Mouse (Mus musculus) left cerebral cortex, adult 18-20 months (tissue): ENCODE results near the gene Nphs1. TPM values are rescaled to one million over a fixed set of nuclear protein-coding genes. Genes with fewer than 3 reads are reported as not detected.
"Not testable (repeated sequence)": the region's sequence is repeated elsewhere in the genome, so short reads cannot be mapped to it uniquely, and the experiment has no call there.

Source experiments
- DNase-seq, 2 experiments: peaks; one replicate each; pipeline ENCODE4 v3.0.0; 2021 to 2022; ENCODE audit warnings: low spot score in 2 of 2, mixed read lengths in 1 of 2
- total RNA-seq, 2 experiments: library from RNA; stranded (reverse); gene quantifications; 2 replicates each; pipeline ENCODE4 v1.2.3; 2021

The Nphs1 gene
- total RNA-seq, 2 experiments from 2014 or later, result 0.44 to 0.52 TPM

DNA sequence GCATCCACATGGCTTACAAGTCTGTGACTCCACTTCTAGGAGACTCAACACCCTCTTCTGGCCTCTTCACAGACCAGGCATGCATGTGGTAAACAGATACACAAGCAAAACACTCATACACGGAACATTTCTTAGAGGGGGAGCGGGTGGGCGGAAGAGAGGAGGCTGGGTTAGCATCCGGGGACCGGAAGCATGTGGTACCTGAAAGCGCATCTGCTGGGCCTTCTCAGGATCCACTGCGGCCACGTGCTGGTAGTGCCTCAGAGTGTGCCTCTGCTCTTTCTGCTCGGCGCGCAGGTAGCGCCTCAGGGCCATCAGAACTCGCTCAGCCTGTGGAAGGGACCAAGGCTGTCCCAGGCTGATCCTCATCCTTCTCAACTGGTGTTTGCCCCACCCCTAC lies 18.4 kb upstream of the Nphs1 start:
- DNase-seq, result no peak

- DNase-seq, result peak; percentile 67 to 73
Observed at GRCm38 (mm10) chr7:30440697-30441096, 17.4 kb upstream of the Nphs1 start.

DNA sequence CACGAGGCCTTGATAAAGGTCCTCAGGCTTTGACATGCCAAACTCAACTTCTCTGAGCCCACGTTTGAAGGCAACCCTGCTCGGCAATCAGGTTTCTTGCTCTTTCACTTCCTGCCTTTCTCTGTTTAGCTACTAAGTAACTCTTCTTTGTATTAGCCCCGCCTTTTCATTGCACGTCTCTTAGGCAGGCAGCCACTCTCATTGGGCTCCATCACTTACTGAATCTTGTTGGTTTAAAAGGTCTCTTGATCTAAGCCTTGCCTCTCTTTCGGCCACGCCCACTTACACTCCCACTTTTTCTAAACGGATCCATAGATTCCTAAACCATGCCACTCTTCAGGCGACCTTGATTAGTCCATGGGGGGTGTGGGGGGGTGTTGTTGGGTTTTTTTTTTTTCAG lies 14.4 kb upstream of the Nphs1 start:
- DNase-seq, result no peak

DNA sequence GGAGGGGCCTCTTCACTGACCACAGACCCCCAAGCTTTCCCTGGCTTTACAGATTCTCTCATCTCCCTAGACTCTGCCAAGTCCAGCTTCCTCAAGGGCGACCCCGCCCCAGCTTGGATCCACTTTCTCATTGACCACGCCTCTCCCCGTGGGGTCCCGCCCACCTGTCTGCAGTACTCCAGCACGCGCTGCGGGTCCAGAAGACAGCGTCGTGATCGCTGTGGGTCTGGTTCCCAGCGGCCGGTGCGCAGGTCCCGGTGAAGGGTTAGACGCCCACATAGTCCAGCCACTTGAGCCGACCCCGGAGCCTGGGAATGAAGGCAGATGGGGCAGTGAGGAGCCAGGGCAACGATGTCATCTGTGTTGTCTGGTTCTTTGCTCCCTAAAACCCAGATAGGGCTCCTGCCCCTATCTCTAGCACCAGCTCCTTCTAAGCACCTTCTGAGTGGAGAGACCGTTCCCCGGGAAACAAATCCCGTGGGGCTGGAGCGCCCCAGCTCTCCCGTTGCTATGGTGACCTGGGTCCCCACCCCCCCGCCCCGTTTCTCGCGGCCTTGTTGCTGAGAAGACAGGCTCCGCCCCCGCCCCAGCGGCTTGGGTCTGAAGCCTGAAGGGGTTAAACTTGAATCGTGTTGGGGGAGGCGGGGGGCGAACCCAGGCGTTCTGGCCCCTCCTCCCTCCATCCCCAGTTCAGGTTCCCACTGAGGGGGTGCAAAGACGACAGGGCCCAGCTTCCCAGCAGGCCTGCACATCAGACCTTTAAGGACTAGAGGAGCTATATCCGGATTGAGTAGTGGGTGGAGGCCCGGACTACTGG lies 13.8 kb upstream of the Nphs1 start:
- DNase-seq, result peak; percentile 58 to 79

GRCm38 (mm10) chr7:30444971-30445751 lies 13.0 kb upstream of the Nphs1 start, which contains the start of gene Aplp1:
Gene Aplp1, minus strand, starts transcription at chr7:30445535.
- DNase-seq, result peak; percentile 84 to 90

- DNase-seq, result no peak
Observed at GRCm38 (mm10) chr7:30450241-30450640, 7.9 kb upstream of the Nphs1 start.

GRCm38 (mm10) chr7:30453327-30453726 lies 4.8 kb upstream of the Nphs1 start:
- no peak for DNase-seq

GRCm38 (mm10) chr7:30453766-30454165 lies 4.3 kb upstream of the Nphs1 start:
- DNase-seq, result no peak

GRCm38 (mm10) chr7:30454259-30454658 lies 3.9 kb upstream of the Nphs1 start:
- DNase-seq, result no peak

- no peak for DNase-seq
Observed at GRCm38 (mm10) chr7:30456487-30456886, 1.6 kb upstream of the Nphs1 start.

DNA sequence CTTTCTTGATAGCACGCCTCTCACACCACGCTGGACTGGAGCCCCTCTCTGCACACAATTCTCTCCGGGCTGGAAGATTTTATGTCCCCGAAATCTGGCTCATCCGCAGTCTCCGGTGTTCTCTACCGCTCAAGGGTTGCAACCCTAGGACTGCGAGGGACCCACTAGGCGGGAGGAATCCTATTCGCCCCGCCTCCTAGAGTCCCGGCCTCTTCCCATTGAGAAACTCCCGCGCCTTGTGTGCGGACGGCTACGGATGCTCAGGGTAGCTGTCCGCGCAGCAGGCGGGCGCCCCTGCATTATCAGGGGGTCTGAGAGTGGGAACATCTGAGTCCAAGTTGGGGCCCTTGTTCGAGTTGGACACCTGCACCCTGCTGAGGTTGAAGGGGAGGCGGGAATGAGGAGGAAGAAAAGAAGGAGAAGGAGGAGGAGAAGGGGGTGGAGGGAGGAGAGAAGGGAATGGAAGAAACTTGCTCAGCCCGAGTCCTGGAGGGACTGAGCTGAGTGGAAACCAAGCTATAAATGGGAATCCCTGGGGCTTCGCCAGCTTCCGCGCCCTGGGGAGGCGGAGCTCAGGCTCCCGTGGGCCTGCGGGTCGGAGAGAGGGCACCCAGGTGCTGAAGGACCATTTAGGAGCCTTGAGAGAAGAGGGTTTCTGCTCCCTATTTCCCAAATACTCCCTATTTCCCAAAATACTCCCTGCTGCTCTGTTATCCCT lies 1.0 kb upstream of the Nphs1 start:
- DNase-seq, result no peak

- DNase-seq, result no peak
Observed at GRCm38 (mm10) chr7:30459484-30459883, 1.4 kb downstream of the Nphs1 start.

DNA sequence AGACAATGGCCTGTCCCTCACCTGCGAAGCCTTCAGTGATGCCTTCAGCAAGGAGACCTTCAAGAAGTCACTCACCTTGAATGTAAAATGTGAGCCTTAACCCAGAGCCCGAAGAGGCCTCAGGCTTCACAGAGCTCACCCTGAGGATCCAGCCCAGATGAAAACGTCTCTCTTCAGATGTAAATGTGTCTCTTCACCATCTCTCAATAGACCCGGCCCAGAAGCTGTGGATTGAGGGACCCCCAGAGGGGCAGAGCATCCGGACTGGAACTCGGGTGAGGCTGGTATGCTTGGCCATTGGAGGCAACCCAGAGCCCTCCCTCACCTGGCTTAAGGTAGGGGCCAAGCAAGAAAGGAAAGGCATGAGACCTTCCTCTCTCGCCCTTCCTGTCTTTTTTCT lies 5.5 kb downstream of the Nphs1 start:
- DNase-seq, result no peak

GRCm38 (mm10) chr7:30463996-30464395 lies 5.9 kb downstream of the Nphs1 start:
- no peak for DNase-seq

DNA sequence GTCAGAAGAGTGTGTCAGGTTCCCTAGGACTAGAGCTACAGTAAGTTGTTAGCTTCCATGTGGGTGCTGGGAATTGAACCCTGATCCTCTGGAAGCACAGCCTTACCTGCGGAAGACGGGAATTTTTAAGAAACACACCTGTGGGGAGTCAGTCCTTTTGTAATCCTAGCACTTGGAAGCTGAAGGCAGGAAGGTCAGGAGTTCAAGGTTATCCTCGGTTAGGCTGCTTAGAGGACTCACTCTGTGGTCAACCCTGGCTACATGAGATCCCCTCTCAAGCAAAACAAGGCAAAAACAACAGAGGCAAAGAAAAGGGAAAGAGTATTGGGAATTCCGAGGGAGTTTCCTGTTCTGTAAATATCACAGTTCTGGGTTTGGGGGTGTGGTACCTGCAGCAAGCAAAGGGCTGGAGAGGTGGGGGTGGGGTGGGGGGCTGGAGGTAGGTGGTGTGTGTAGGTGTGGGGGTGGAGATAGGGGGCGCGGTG lies 6.7 kb downstream of the Nphs1 start:
- DNase-seq, result no peak

- peak in 1 of 2 experiments; percentile 42 for DNase-seq
Observed at GRCm38 (mm10) chr7:30472411-30472810, 14.3 kb downstream of the Nphs1 start.

DNA sequence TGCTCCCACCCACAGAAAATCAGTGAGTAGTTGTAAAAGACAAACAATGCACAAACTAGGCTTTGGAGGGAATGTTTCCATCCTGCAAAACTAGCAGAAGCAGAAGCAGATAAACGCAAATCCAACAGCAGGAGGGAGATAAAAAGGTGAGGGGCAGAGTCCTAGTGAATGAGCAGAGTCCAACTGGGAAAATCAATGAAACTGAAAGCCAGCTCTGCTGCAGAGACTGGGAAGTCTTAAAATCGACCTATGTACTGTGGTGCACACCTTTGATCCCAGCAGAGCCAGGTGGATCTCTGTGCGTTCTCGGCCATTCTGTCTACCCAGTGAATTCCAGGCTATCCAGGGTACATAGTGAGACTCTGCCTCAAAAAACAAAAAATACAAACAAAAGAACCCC lies 16.9 kb downstream of the Nphs1 start:
- no peak for DNase-seq

GRCm38 (mm10) chr7:30476136-30476535 lies 18.0 kb downstream of the Nphs1 start:
- DNase-seq, result not testable (repeated sequence)

GRCm38 (mm10) chr7:30477415-30478381 lies 19.6 kb downstream of the Nphs1 start:
- DNase-seq, result peak; percentile 57 to 74

GRCm38 (mm10) chr7:30484250-30484649 lies 26.1 kb downstream of the Nphs1 start:
- no peak for DNase-seq
